ENCODE assay signal across 13 mouse cellular contexts in the genomic region with DNA sequence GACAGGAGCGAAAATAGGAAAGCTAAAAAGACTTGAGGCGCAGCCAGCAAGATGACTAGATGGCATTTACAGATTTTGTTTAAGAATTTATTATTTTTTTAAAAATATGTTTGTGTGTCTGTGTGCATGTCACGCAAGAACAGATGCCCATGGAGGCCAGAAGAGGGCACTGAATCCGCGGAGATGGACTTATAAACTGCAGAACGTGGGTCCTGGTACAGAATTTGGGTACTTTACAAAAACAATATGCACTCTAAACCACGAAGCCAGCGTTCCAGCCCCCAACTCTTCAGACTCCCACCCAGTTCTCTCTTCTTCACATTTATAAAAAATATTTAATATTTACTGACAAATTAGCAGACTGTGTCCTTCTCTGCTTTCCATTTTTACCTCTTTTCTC. TPM values are rescaled to one million over a fixed set of nuclear protein-coding genes. Genes with fewer than 3 reads are reported as not detected.
DNase-seq lines count a peak whose midpoint lies in the region; ATAC-seq and TF ChIP-seq lines count a peak whose summit lies in the region.
"Had no signal": no experiment of that assay in that cellular context is flagged by ENCODE, and none has a peak within 500 bp of the region (broad histone marks: within the 10 kb centered on the region; RNA-seq: fewer than 3 reads in every experiment).

No protein-coding gene starts in this region.

- H3K9ac ChIP-seq in lung, embryonic 14.5 days = no peak overlapping the region
- H3K9ac ChIP-seq in embryonic facial prominence, embryonic 11.5 days (replicated peaks; ENCODE audit: low read length) = no peak overlapping the region
- H3K9ac ChIP-seq in liver, embryonic 13.5 days = peak overlapping the region; percentile 91; the same call in 1 of the 2 replicates

- H3K36me3 ChIP-seq in heart, embryonic 10.5 days = peaks cover 20% of the 10 kb centered on the region
- H3K36me3 ChIP-seq in lung, embryonic 14.5 days (ENCODE audit: insufficient read depth) = peaks cover 20% of the 10 kb centered on the region
- no peaks in the 10 kb centered on the region; the same call in none of the 2 replicates for H3K36me3 ChIP-seq in embryonic facial prominence, embryonic 11.5 days (replicated peaks; ENCODE audit: control insufficient read depth, insufficient read depth, low read depth, low read length)
- peaks cover 21% of the 10 kb centered on the region for H3K36me3 ChIP-seq in liver, embryonic 13.5 days

- no peak for ATAC-seq in lung, embryonic 14.5 days (ENCODE audit: insufficient read depth)
- no peak for ATAC-seq in embryonic facial prominence, embryonic 11.5 days (replicated peaks; ENCODE audit: insufficient number of reproducible peaks, low FRiP score, low TSS enrichment, low read depth)
- ATAC-seq in liver, embryonic 13.5 days (ENCODE audit: low read depth) = no peak

- H3K27me3 ChIP-seq in heart, embryonic 10.5 days (ENCODE audit: insufficient read depth, poor library complexity, severe bottlenecking) = no peaks in the 10 kb centered on the region
- H3K27me3 ChIP-seq in lung, embryonic 14.5 days (ENCODE audit: insufficient read depth, low read length) = no peaks in the 10 kb centered on the region
- H3K27me3 ChIP-seq in embryonic facial prominence, embryonic 11.5 days (ENCODE audit: control insufficient read depth, insufficient read depth, low read length) = no peaks in the 10 kb centered on the region
- no peaks in the 10 kb centered on the region for H3K27me3 ChIP-seq in liver, embryonic 13.5 days

- no peak for DNase-seq in heart, embryonic 10.5 days (ENCODE audit: low spot score)
- DNase-seq in heart, adult 9 months (ENCODE audit: low spot score in 2 of 2) = no peak
- DNase-seq in lung, embryonic 14.5 days = no peak
- no peak for DNase-seq in lung, postnatal 4 days
- peak; percentile 4 for DNase-seq in embryonic facial prominence, embryonic 11.5 days (ENCODE audit: low spot score)
- no peak for DNase-seq in liver, embryonic 13.5 days
- no peak for DNase-seq in thymus, postnatal 14 days
- no peak for DNase-seq in spleen, postnatal 14 days (ENCODE audit: low spot score in 2 of 2)
- DNase-seq: cerebellum, adult 11 months; heart, adult 18-20 months; layer of hippocampus, adult 9-11 months; lung, adult 2 months; thymus, postnatal 4 days had no signal

- peak overlapping the region; percentile 64 for H3K4me2 ChIP-seq in lung, embryonic 14.5 days
- H3K4me2 ChIP-seq in embryonic facial prominence, embryonic 11.5 days (ENCODE audit: low read depth, low read length) = no peak overlapping the region
- H3K4me2 ChIP-seq in liver, embryonic 13.5 days = peak overlapping the region; percentile 70

- H3K27ac ChIP-seq in heart, embryonic 10.5 days = no peak overlapping the region
- H3K27ac ChIP-seq in lung, embryonic 14.5 days (ENCODE audit: low read depth) = no peak overlapping the region
- H3K27ac ChIP-seq in embryonic facial prominence, embryonic 11.5 days (replicated peaks; ENCODE audit: low read depth, low read length) = no peak overlapping the region
- H3K27ac ChIP-seq in liver, embryonic 13.5 days = no peak overlapping the region

- no peaks in the 10 kb centered on the region for H3K9me3 ChIP-seq in heart, embryonic 10.5 days
- H3K9me3 ChIP-seq in lung, embryonic 14.5 days (ENCODE audit: low read depth, low read length) = no peaks in the 10 kb centered on the region
- H3K9me3 ChIP-seq in embryonic facial prominence, embryonic 11.5 days (replicated peaks; ENCODE audit: control insufficient read depth, low read length) = no peaks in the 10 kb centered on the region
- H3K9me3 ChIP-seq in liver, embryonic 13.5 days (replicated peaks) = no peaks in the 10 kb centered on the region

- peak overlapping the region; percentile 90; the same call in 1 of the 2 replicates for H3K4me3 ChIP-seq in heart, embryonic 10.5 days
- peak overlapping the region; percentile 80; the same call in 1 of the 2 replicates for H3K4me3 ChIP-seq in lung, embryonic 14.5 days (ENCODE audit: low read depth, low read length)
- H3K4me3 ChIP-seq in embryonic facial prominence, embryonic 11.5 days (ENCODE audit: low read depth, low read length) = no peak overlapping the region
- peak overlapping the region; percentile 89; the same call in 1 of the 2 replicates for H3K4me3 ChIP-seq in liver, embryonic 13.5 days (replicated peaks)

- peaks cover 9% of the 10 kb centered on the region for H3K4me1 ChIP-seq in heart, embryonic 10.5 days
- no peaks in the 10 kb centered on the region for H3K4me1 ChIP-seq in lung, embryonic 14.5 days (ENCODE audit: insufficient read depth)
- H3K4me1 ChIP-seq in embryonic facial prominence, embryonic 11.5 days (ENCODE audit: control insufficient read depth, insufficient read depth, low read length) = no peaks in the 10 kb centered on the region
- peaks cover 22% of the 10 kb centered on the region for H3K4me1 ChIP-seq in liver, embryonic 13.5 days (replicated peaks)

- TF ChIP-seq CTCF in lung, embryonic 14.5 days (IDR thresholded peaks at IDR 0.05; ENCODE audit: low read depth) = no peak

- 72% methylated on average over 8 of the region's 8 CpGs for WGBS in heart, embryonic 10.5 days
- WGBS in lung, embryonic 14.5 days = 76% methylated on average over 8 of the region's 8 CpGs
- 75% methylated on average over 8 of the region's 8 CpGs for WGBS in embryonic facial prominence, embryonic 11.5 days
- 71% methylated on average over 8 of the region's 8 CpGs for WGBS in liver, embryonic 13.5 days (ENCODE audit: insufficient replicate concordance)

RNA-seq across cellular contexts. Expression of gene Zfp871, which starts 1.2 kb away (rescaled TPM):
- 27.3 and 30.4 TPM in 2 replicates for polyA plus RNA-seq in heart, embryonic 10.5 days (2016; fragmentation: Nextera tagmentation; extraction: Ambion mirVana)
- 58.3 and 58.6 TPM in 2 replicates for polyA plus RNA-seq in lung, embryonic 14.5 days (2014; fragmentation: Nextera tagmentation; extraction: Ambion mirVana)
- polyA plus RNA-seq in embryonic facial prominence, embryonic 11.5 days (2014; fragmentation: Nextera tagmentation; extraction: Ambion mirVana) = 25.6 and 33.8 TPM in 2 replicates
- 10.1 and 12.4 TPM in 2 replicates for polyA plus RNA-seq in liver, embryonic 13.5 days (2015; fragmentation: Nextera tagmentation; extraction: Ambion mirVana)

RNA-seq across cellular contexts. Expression of gene Zfp811, which starts 20.5 kb away (rescaled TPM):
- 1.2 and 2.4 TPM in 2 replicates for polyA plus RNA-seq in heart, embryonic 10.5 days (2016; fragmentation: Nextera tagmentation; extraction: Ambion mirVana)
- 2.5 and 3.0 TPM in 2 replicates for polyA plus RNA-seq in lung, embryonic 14.5 days (2014; fragmentation: Nextera tagmentation; extraction: Ambion mirVana)
- polyA plus RNA-seq in embryonic facial prominence, embryonic 11.5 days (2014; fragmentation: Nextera tagmentation; extraction: Ambion mirVana) = 11.5 and 13.2 TPM in 2 replicates
- polyA plus RNA-seq in liver, embryonic 13.5 days (2015; fragmentation: Nextera tagmentation; extraction: Ambion mirVana) = 0.09 and 0.15 TPM in 2 replicates

RNA-seq across cellular contexts. Expression of gene Zfp799, which starts 40.8 kb away (rescaled TPM):
- polyA plus RNA-seq in heart, embryonic 10.5 days (2016; fragmentation: Nextera tagmentation; extraction: Ambion mirVana) = 8.5 and 8.7 TPM in 2 replicates
- 16.1 and 19.0 TPM in 2 replicates for polyA plus RNA-seq in lung, embryonic 14.5 days (2014; fragmentation: Nextera tagmentation; extraction: Ambion mirVana)
- 17.1 and 23.5 TPM in 2 replicates for polyA plus RNA-seq in embryonic facial prominence, embryonic 11.5 days (2014; fragmentation: Nextera tagmentation; extraction: Ambion mirVana)
- polyA plus RNA-seq in liver, embryonic 13.5 days (2015; fragmentation: Nextera tagmentation; extraction: Ambion mirVana) = 1.7 and 2.0 TPM in 2 replicates
